Mouse (Mus musculus) lung, postnatal 0 days (tissue): ENCODE results near the gene Snx9. TPM values are rescaled to one million over a fixed set of nuclear protein-coding genes. Genes with fewer than 3 reads are reported as not detected.

Source experiments
- ATAC-seq: fragments of 200-750 bp; cut with Nextera tagmentation; 2 replicates; pipeline ENCODE4 v1.8.0; 2017; ENCODE audit warnings: moderate library complexity
- DNase-seq: peaks from one replicate; pipeline ENCODE4 v3.0.0-alpha.2; 2016; ENCODE audit warnings: low spot score
- H3K27ac ChIP-seq: fragments of 300-500 bp; sonication (generic); 2 replicates; pipeline ENCODE4 v1.5.1; 2014; ENCODE audit warnings: antibody characterized with exemption, mild to moderate bottlenecking, low read length, mixed read lengths
- H3K27me3 ChIP-seq: fragments of 300-500 bp; sonication (generic); replicated peaks from 2 replicates; pipeline ENCODE4 v1.6.1; 2014; ENCODE audit warnings: low read length, mixed read lengths; ENCODE audit not compliant: insufficient read depth
- H3K36me3 ChIP-seq: fragments of 300-500 bp; sonication (generic); 2 replicates; pipeline ENCODE4 v1.6.1; 2014; ENCODE audit warnings: low read length, mixed read lengths; ENCODE audit not compliant: insufficient read depth
- H3K4me1 ChIP-seq: fragments of 300-500 bp; sonication (generic); 2 replicates; pipeline ENCODE4 v1.6.1; 2014; ENCODE audit warnings: antibody characterized with exemption, low read depth, low read length, mixed read lengths; ENCODE audit not compliant: insufficient read depth
- H3K4me2 ChIP-seq: fragments of 300-500 bp; sonication (generic); replicated peaks from 2 replicates; pipeline ENCODE4 v1.6.1; 2014; ENCODE audit warnings: low read depth, mild to moderate bottlenecking, low read length, moderate library complexity, mixed read lengths
- H3K4me3 ChIP-seq: fragments of 300-500 bp; sonication (generic); 2 replicates; pipeline ENCODE4 v1.5.1; 2014; ENCODE audit warnings: low read depth, low read length
- H3K9ac ChIP-seq: fragments of 300-500 bp; sonication (generic); replicated peaks from 2 replicates; pipeline ENCODE4 v1.6.1; 2014; ENCODE audit warnings: low read depth, mild to moderate bottlenecking
- H3K9me3 ChIP-seq: fragments of 300-500 bp; sonication (generic); 2 replicates; pipeline ENCODE4 v1.6.1; 2016; ENCODE audit warnings: low read length, mixed read lengths
- CTCF ChIP-seq: IDR thresholded peaks from 2 replicates; pipeline ENCODE4 v1.5.1; 2016; ENCODE audit warnings: antibody characterized with exemption, mild to moderate bottlenecking
- EP300 ChIP-seq: IDR thresholded peaks from 2 replicates; pipeline ENCODE4 v1.6.1; 2016; ENCODE audit warnings: antibody characterized with exemption, mild to moderate bottlenecking, control low read depth
- WGBS: fragments of 180-500 bp; shearing (Covaris S2); extraction: QIAGEN DNeasy Blood & Tissue Kit; methylation state at CpG from one replicate; pipeline ENCODE4 v1.1.7; 2014; 5-methylcytosine and 5-hydroxymethylcytosine counted together
- polyA plus RNA-seq: library from polyadenylated mRNA; unstranded; fragments of >200 nt; fragmentation: Nextera tagmentation; extraction: Ambion mirVana; gene quantifications from 2 replicates; pipeline ENCODE4 v1.2.1, GENCODE M21; 2015

The Snx9 gene
- polyA plus RNA-seq, 1 experiment from 2014 or later, result 26.3 TPM

DNA sequence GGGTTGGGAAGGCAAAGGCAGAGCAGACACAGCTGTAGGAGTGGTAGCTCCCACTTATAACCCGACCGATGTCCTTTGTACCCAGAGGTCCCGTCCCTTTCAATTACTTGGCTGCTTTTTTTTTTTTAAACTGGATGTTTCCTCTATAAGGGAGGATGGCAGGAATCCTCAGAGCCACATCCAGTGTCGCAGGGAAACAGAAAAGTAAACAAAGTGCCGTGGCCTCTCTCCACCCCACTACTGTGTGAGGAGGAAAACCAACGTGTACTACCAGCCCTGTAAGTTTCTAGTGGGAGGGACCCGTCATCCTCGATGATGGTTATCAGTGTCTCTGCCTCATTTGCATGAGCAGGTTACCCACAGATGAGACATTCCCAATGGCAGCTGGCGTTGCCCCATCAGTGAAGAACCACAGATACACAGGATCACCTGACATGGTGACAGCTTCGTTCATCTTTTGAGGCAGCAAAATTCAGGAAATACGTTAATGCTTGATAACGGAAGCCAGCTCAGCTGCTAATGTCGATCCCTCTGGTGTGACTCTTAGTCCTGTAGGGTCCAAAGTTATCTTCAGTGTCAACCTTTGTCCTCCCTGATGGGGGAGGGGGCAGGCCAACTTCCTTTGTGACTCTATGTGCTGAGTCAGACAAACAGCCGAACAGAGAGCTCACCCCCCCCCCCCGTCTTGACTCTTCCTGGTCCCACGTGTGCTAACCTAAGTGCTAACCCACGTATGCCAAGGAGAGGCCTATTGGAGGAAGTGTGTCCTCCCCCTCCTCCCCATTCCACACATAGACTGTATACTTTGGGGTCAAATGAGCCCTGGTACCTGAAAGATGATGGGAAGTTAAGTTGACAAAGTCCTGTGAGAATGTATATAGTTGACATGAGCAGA is 39.1 kb upstream of the Snx9 start:
- TF ChIP-seq EP300, result no peak
- TF ChIP-seq CTCF, result no peak
- WGBS, result 35% methylated on average over 17 of the region's 17 CpGs
- H3K9ac ChIP-seq, result no peak overlapping the region
- no peak overlapping the region for H3K4me3 ChIP-seq
- no peak overlapping the region for H3K4me2 ChIP-seq
- H3K9me3 ChIP-seq, result no peaks in the 10 kb centered on the region
- H3K36me3 ChIP-seq, result no peaks in the 10 kb centered on the region
- no peaks in the 10 kb centered on the region; the same call in 1 of the 2 replicates for H3K4me1 ChIP-seq
- H3K27me3 ChIP-seq, result no peaks in the 10 kb centered on the region
- no peak overlapping the region for H3K27ac ChIP-seq
- ATAC-seq, result no peak
- no peak for DNase-seq

DNA sequence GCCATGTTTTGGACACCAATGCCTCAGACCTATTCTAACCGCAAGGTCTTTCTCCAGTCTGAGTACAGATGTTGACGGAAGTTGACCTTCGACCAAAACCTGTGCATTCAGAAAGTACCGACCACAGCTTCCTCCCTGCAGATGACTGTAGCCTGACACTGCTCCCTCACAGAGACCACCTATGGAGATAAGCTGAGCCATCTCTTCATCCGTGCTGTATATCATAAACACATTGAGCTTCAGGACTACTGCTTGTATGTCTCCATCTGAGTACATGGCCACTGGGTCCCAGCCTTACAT is 38.5 kb upstream of the Snx9 start:
- Histone ChIP-seq H3K27ac (no peak overlapping the region), H3K4me3 (no peak overlapping the region), H3K9ac (no peak overlapping the region), H3K36me3 (no peaks in the 10 kb centered on the region), H3K4me1 (peaks cover 2% of the 10 kb centered on the region; the same call in 1 of the 2 replicates), H3K4me2 (no peak overlapping the region), H3K9me3 (no peaks in the 10 kb centered on the region), H3K27me3 (no peaks in the 10 kb centered on the region)
- WGBS, result 76% methylated on average over 5 of the region's 5 CpGs
- ATAC-seq (no peak), DNase-seq (no peak)
- TF ChIP-seq EP300, result no peak
- no peak for TF ChIP-seq CTCF

DNA sequence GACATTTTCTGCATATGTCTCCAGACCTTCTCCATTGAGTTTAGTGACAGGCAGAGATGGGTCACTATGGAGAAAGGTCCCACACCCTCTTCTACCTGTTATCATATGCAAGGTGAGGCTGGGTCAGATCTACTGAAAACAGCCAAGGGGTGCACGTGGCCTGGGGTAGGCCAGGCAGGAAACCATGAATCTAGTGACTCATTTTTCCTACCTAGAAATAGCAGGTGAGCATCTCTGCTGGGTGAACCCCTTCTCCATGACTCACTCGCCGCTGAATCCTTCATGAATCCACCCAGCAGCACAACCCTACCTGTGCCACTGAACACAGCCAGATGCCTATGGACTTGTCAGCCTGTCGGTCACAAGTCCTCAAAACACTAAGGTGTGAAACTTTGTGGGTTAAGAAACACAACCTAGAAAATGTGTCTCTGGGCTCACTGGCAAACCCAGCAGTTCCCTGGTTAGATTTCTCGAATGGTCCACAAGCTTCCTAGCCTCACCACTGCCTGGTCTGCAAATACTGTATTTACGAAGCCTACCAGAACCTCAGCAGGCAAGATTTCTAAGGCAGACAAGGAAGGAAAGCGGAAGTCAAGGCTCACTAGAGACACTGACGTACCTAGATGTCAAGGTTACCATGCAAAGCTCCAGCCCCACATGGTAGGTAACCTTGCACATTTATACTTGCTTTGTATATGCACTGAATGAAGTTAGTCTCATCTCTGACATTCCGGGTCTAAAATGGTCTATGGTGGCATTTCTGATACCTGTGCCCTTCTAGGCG is 37.7 kb upstream of the Snx9 start:
- WGBS, result 90% methylated on average over 10 of the region's 10 CpGs
- ATAC-seq, result no peak

DNA sequence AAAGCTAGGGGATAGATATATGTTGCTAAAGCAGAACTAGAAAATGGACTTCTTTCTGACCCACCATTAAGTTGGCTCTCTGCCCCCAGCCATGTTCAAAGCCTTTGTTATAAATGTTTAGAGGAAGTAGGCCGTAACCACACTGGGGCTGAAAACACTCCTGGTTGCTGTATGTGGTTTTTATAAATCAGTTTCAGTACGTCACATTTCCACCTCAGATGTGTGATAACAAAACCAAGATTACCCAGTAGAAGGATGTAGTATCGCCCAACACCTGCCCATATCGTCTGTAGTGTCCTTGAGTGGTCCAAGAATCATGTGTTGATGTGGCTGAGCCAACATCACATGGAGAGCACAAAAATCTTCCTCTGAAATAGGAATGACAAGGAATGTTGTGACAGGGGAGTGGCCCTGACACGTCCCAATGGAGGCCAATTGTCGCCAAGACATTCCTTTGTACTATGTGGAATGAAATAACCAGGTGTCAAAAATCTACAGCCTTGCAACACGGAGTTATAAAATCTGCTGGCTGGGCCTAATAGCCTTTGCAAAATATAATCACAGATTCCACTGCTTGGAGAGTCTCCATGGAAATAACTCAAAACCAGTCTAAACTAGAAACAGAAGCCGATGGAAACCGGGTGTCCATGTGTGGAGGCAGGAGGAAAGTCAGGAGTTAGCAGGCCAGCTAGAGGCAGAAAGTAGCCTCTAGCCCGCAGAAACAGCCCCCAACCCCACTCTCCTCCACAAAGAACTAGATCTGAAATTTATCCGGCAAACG is 36.6 kb upstream of the Snx9 start:
- 43% methylated on average over 12 of the region's 12 CpGs for WGBS
- Histone ChIP-seq H3K4me2 (no peak overlapping the region), H3K27me3 (no peaks in the 10 kb centered on the region), H3K4me3 (no peak overlapping the region), H3K27ac (no peak overlapping the region), H3K4me1 (peaks cover 8% of the 10 kb centered on the region; the same call in 1 of the 2 replicates), H3K9me3 (no peaks in the 10 kb centered on the region), H3K36me3 (no peaks in the 10 kb centered on the region), H3K9ac (no peak overlapping the region)
- DNase-seq, result peak; percentile 49
- peak; percentile 10 for ATAC-seq
- TF ChIP-seq CTCF (no peak), EP300 (no peak)

More for the DNA sequence above, 37.7 kb upstream of the Snx9 start:
- Histone ChIP-seq H3K27ac (no peak overlapping the region), H3K4me3 (no peak overlapping the region), H3K4me1 (peaks cover 7% of the 10 kb centered on the region; the same call in 1 of the 2 replicates), H3K36me3 (no peaks in the 10 kb centered on the region), H3K27me3 (no peaks in the 10 kb centered on the region), H3K4me2 (no peak overlapping the region), H3K9ac (no peak overlapping the region), H3K9me3 (no peaks in the 10 kb centered on the region)
- DNase-seq, result no peak
- no peak for TF ChIP-seq EP300
- no peak for TF ChIP-seq CTCF

DNA sequence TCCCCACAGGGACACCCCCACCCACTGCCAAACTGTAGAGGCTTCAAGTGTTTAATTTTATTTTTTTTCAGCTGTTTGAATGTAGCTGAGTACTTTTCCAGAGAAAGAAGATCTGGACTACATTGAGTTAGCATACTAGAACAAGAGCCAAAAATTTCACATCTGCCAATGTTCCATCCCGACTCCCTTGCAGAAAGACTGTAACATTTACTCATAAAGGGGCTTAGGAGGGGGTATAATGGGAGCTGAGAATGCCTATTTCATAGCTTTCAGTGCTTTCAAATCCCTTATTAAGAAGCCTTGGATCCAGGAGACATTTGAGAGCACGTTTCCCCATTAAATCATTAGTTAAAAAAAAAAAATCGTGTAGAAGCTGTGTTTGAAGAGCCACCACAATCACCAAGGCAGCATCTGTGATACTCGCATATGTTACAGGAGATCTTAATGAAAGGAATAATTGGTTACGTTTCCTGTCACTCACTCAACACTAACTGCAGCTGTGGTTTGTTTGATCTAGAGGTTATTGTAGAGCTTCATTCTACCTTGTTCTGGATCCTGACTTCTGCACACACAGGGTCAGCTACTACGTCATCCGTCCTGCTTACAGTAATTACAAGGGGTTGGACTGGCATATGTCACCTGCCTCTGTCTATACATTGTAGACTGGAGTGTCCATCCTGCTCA is 35.8 kb upstream of the Snx9 start:
- H3K9ac ChIP-seq, result no peak overlapping the region
- no peak for ATAC-seq
- H3K27me3 ChIP-seq, result no peaks in the 10 kb centered on the region
- no peak overlapping the region for H3K27ac ChIP-seq
- H3K4me2 ChIP-seq, result no peak overlapping the region
- H3K4me1 ChIP-seq, result peaks cover 8% of the 10 kb centered on the region; the same call in 1 of the 2 replicates
- no peaks in the 10 kb centered on the region for H3K9me3 ChIP-seq
- TF ChIP-seq EP300 (no peak), CTCF (no peak)
- H3K36me3 ChIP-seq, result no peaks in the 10 kb centered on the region
- H3K4me3 ChIP-seq, result no peak overlapping the region
- 63% methylated on average over 7 of the region's 7 CpGs for WGBS
- no peak for DNase-seq
